Mouse (Mus musculus) ES-Bruce4 (cell line): ENCODE data around the gene Zeb2.

Source experiments
- CTCF ChIP-seq: IDR thresholded peaks from one replicate; pipeline ENCODE4 v1.8.1; 2011; ENCODE audit warnings: low read depth, low read length
- EP300 ChIP-seq: IDR thresholded peaks from 2 replicates; pipeline ENCODE4 v1.6.1; 2011; ENCODE audit warnings: low read depth, low read length; ENCODE audit not compliant: insufficient read depth
- POLR2A ChIP-seq: IDR thresholded peaks from one replicate; pipeline ENCODE4 v1.8.1; 2011; ENCODE audit warnings: low read length; ENCODE audit not compliant: insufficient read depth

- TF ChIP-seq CTCF: no peak
- TF ChIP-seq POLR2A: no peak
- TF ChIP-seq EP300: no peak
Measured at GRCm38 (mm10) chr2:45110757-45111411, 6.3 kb downstream of the Zeb2 start.
